11 mouse cellular contexts compared by ENCODE assay signal in genomic region chr4:136242728-136243127, GRCm38 (mm10).
"Had no signal": no experiment of that assay in that cellular context is flagged by ENCODE, and none has a peak within 500 bp of the region (broad histone marks: within the 10 kb centered on the region; RNA-seq: fewer than 3 reads in every experiment).

No protein-coding gene starts in this region.

- H3K36me3 ChIP-seq: neural tube, embryonic 15.5 days; stomach, embryonic 15.5 days had no signal

- H3K9me3 ChIP-seq: neural tube, embryonic 13.5 days; neural tube, embryonic 15.5 days; stomach, embryonic 15.5 days had no signal

- H3K4me3 ChIP-seq: neural tube, embryonic 13.5 days; neural tube, embryonic 15.5 days; stomach, embryonic 15.5 days had no signal

- DNase-seq: retina, postnatal 1 day; right cerebral cortex, adult 18-20 months; right cerebral cortex, postnatal 14 days; right cerebral cortex, postnatal 25 days; right cerebral cortex, postnatal 4 days; thymus, adult 18-20 months; thymus, adult 2 months had no signal

- H3K9ac ChIP-seq: neural tube, embryonic 13.5 days; neural tube, embryonic 15.5 days; stomach, embryonic 15.5 days had no signal

- H3K4me2 ChIP-seq: neural tube, embryonic 13.5 days; neural tube, embryonic 15.5 days; stomach, embryonic 15.5 days had no signal

- H3K27ac ChIP-seq: neural tube, embryonic 13.5 days; neural tube, embryonic 15.5 days; stomach, embryonic 15.5 days; stomach, postnatal 0 days had no signal
